Mouse (Mus musculus) forebrain, embryonic 15.5 days (tissue): ENCODE data around the gene Cdc25b. TPM values are rescaled to one million over a fixed set of nuclear protein-coding genes. Genes with fewer than 3 reads are reported as not detected.

Source experiments
- ATAC-seq: fragments of 200-750 bp; cut with Nextera tagmentation; replicated peaks from 2 replicates; pipeline ENCODE4 v1.8.0; 2017; ENCODE audit warnings: mild to moderate bottlenecking, moderate TSS enrichment, moderate library complexity
- H3K27ac ChIP-seq: fragments of 300-500 bp; sonication (generic); replicated peaks from 2 replicates; pipeline ENCODE4 v1.5.1; 2015; ENCODE audit warnings: mild to moderate bottlenecking, inconsistent platforms
- H3K27me3 ChIP-seq: fragments of 300-500 bp; sonication (generic); 2 replicates; pipeline ENCODE4 v1.6.1; 2015; ENCODE audit warnings: inconsistent platforms
- H3K36me3 ChIP-seq: fragments of 300-500 bp; sonication (generic); 2 replicates; pipeline ENCODE4 v1.6.1; 2015; ENCODE audit warnings: mild to moderate bottlenecking, inconsistent platforms
- H3K4me1 ChIP-seq: fragments of 300-500 bp; sonication (generic); 2 replicates; pipeline ENCODE4 v1.6.1; 2015; ENCODE audit warnings: inconsistent platforms
- H3K4me2 ChIP-seq: fragments of 300-500 bp; sonication (generic); replicated peaks from 2 replicates; pipeline ENCODE4 v1.6.1; 2015; ENCODE audit warnings: mild to moderate bottlenecking, inconsistent platforms
- H3K4me3 ChIP-seq: fragments of 300-500 bp; sonication (generic); 2 replicates; pipeline ENCODE4 v1.5.1; 2015; ENCODE audit warnings: mild to moderate bottlenecking, inconsistent platforms
- H3K9ac ChIP-seq: fragments of 300-500 bp; sonication (generic); replicated peaks from 2 replicates; pipeline ENCODE4 v1.6.1; 2015; ENCODE audit warnings: mild to moderate bottlenecking, inconsistent platforms
- H3K9me3 ChIP-seq: fragments of 300-500 bp; sonication (generic); 2 replicates; pipeline ENCODE4 v1.6.1; 2016; ENCODE audit warnings: inconsistent platforms
- WGBS: fragments of 180-500 bp; shearing (Covaris S2); methylation state at CpG from one replicate; pipeline ENCODE4 v1.1.7; 2015; ENCODE audit warnings: mixed read lengths; 5-methylcytosine and 5-hydroxymethylcytosine counted together
- polyA plus RNA-seq: library from polyadenylated mRNA; unstranded; fragments of >200 nt; fragmentation: Nextera tagmentation; extraction: Ambion mirVana; gene quantifications from 2 replicates; pipeline ENCODE4 v1.2.1, GENCODE M21; 2015

Gene Cdc25b
- polyA plus RNA-seq, result 36.4 and 37.9 TPM in 2 replicates

DNA sequence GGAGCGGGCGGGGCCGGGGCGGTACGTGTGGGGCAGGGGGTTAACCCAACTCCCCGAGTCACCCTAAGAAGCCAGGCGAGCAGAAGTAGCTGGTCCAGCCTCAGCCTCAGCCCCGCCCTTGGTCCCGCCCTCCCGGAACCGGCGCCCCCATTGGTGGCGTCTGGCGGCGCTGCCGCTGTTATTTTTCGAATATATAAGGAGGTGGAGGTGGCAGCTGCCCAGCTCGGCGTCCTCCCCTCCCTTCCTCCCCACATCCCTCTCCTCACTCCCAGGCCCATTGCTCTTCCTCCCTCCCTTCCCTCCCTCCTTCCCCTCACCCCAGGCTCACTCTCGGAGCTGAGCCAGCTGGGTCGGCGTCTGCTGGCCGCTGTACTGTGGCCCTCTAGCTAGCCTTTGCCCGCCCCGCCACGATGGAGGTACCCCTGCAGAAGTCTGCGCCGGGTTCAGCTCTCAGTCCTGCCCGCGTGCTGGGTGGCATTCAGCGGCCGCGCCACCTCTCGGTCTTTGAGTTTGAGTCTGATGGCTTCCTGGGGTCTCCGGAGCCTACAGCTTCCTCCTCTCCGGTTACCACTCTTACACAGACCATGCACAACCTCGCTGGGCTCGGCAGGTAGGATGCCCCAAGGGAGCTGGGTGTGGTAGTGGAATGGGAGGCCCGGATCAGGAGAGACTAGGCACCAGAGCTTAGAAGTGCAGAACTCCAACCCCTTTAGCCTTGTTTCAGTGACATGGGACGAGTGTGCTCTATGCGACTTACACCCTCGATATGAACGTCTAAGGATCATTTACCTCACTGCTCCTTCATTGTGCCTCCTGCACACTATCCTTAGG lies at the start of gene Cdc25b, which contains the start of gene Spef1:
Gene Cdc25b (plus strand): TSS at position 179 of the 831 bp plus-strand sequence.
Gene Spef1 (minus strand): TSS at position 512 of the 831 bp plus-strand sequence.
- Histone ChIP-seq H3K36me3 (no peaks in the 10 kb centered on the region), H3K4me2 (peak within 1 kb of the TSS; percentile 77), H3K27ac (peak within 1 kb of the TSS; percentile 70), H3K9me3 (no peaks in the 10 kb centered on the region), H3K9ac (peak within 1 kb of the TSS; percentile 78), H3K4me3 (peak within 1 kb of the TSS; percentile 62), H3K4me1 (peaks cover 35% of the 10 kb centered on the region), H3K27me3 (no peaks in the 10 kb centered on the region)
- WGBS, result under 1% methylated on average over 43 of the region's 43 CpGs
- ATAC-seq, result peak; percentile 85

DNA sequence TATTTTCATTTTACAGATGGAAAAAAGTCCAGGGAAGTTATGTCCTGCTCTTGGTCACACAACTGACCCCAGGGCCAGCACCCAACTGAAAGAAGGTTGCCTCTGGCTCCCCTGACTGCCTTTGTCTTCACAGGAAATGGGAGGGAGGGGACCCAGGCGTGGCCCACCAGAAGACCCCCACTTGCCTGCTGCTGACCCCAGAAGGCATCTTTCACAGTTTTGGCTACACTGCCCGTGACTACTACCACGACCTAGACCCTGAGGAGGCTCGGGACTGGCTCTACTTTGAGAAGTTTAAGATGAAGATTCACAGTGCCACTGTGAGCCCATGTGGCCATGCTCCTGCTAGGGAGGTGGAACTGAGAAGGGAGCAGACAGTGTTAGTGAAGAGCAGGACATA lies 48.5 kb upstream of the Cdc25b start:
- H3K9ac ChIP-seq, result no peak overlapping the region
- no peaks in the 10 kb centered on the region for H3K4me1 ChIP-seq
- no peak overlapping the region for H3K4me3 ChIP-seq
- H3K27me3 ChIP-seq, result no peaks in the 10 kb centered on the region
- ATAC-seq, result no peak
- no peak overlapping the region for H3K27ac ChIP-seq
- H3K4me2 ChIP-seq, result no peak overlapping the region
- peaks cover 1% of the 10 kb centered on the region; the same call in 1 of the 2 replicates for H3K36me3 ChIP-seq
- H3K9me3 ChIP-seq, result no peaks in the 10 kb centered on the region
- 86% methylated on average over 4 of the region's 4 CpGs for WGBS

DNA sequence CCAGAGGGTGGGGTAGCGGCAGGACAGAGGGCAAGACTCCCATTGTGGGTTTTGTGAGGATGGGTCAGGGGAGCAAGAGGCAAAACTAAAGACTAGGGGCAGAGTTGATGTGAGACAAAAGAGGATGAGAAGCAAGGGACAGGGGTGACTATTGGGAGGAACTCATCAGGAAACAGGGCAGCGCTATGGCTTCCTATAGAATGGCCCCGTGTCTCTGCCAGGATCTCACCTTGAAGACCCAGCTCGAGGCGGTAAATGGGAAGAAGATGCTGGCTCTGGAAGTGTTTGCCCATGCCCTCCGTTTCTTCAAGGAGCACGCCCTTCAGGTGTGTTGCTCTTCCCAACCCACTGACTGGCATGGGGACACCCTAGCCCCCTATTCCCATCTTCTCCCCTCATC lies 48.0 kb upstream of the Cdc25b start:
- H3K4me3 ChIP-seq, result no peak overlapping the region
- 91% methylated on average over 7 of the region's 7 CpGs for WGBS

DNA sequence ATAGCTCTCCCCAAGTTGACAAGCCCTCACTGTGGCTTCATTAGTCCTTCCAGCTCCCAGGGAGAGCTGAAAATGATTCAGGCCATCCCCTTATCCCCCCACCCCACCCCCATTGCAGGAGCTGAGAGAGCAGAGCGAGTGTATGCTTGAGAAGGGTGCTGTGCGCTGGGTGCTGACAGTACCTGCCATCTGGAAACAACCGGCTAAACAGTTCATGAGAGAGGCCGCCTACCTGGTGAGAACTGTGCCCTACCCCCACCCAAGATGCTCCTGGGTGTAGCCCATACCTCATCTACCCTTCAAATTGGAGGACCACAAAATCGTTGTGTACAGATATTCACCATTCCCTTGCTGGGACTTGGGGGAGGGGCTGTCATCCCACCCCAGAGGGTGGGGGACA lies 47.5 kb upstream of the Cdc25b start:
- H3K9me3 ChIP-seq, result no peaks in the 10 kb centered on the region
- no peak for ATAC-seq
- no peaks in the 10 kb centered on the region for H3K27me3 ChIP-seq
- H3K27ac ChIP-seq, result no peak overlapping the region
- H3K4me1 ChIP-seq, result no peaks in the 10 kb centered on the region
- WGBS, result 89% methylated on average over 5 of the region's 5 CpGs
- no peak overlapping the region for H3K4me3 ChIP-seq
- no peak overlapping the region for H3K4me2 ChIP-seq
- peaks cover 7% of the 10 kb centered on the region; the same call in 1 of the 2 replicates for H3K36me3 ChIP-seq
- H3K9ac ChIP-seq, result no peak overlapping the region

More for the DNA sequence above, 48.0 kb upstream of the Cdc25b start:
- H3K27me3 ChIP-seq, result no peaks in the 10 kb centered on the region
- no peak for ATAC-seq
- H3K9me3 ChIP-seq, result no peaks in the 10 kb centered on the region
- peaks cover 5% of the 10 kb centered on the region; the same call in 1 of the 2 replicates for H3K36me3 ChIP-seq
- no peak overlapping the region for H3K27ac ChIP-seq
- H3K4me1 ChIP-seq, result no peaks in the 10 kb centered on the region
- H3K9ac ChIP-seq, result no peak overlapping the region
- no peak overlapping the region for H3K4me2 ChIP-seq

DNA sequence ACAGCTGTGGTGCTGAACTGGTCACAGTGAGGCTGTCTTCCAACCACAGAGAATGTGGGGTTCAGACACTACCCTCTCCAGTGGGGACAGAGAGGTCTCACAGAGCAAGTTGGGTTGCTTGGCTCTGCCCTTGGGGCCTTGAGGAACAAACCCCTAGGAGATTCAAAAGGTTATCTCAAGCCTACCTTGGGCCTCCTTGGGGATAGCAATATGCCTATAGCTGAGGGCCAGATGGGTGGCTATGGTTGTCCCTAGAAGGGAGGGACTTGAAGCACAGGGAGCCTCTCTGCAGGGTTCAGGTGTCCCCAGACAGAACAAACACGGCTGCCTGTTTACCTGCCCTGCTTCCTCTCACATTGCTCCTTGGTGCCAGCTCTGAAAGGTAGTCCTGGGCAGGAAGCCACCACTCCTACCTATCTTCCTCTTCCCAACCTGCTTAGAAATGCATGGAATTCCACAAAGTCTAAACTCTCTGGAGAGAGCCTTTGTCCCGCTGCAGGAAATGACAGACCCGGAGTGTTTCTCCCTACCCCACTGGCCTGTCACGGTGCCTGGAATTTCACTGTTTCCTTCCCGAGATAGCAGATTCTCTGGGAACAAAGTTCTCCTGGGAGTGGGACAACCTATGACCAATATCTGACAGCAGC lies 46.7 kb upstream of the Cdc25b start:
- Histone ChIP-seq H3K9ac (no peak overlapping the region), H3K9me3 (no peaks in the 10 kb centered on the region), H3K27me3 (no peaks in the 10 kb centered on the region), H3K4me2 (no peak overlapping the region), H3K36me3 (peaks cover 14% of the 10 kb centered on the region), H3K4me1 (no peaks in the 10 kb centered on the region), H3K4me3 (no peak overlapping the region), H3K27ac (no peak overlapping the region)
- ATAC-seq, result no peak
- 65% methylated on average over 5 of the region's 5 CpGs for WGBS

DNA sequence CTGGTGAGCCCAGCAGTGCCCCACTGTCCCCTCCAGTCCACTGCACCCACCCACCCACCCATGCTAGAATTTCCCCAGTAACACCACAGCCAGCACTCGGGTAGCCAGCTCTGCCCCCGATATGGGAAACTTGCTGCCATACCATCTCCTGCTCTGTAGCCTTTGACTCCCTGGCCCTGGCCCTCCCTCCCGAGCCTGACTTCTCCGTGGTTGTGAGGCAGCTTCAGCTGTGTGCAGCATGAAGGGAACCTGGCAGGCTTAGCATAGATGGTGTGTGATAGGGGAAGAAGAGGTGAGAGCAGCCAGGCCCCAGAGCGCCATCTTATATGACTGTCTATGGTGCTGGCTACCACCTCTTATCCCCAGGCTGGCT lies 46.2 kb upstream of the Cdc25b start:
- H3K9ac ChIP-seq, result no peak overlapping the region
- no peaks in the 10 kb centered on the region for H3K4me1 ChIP-seq
- 74% methylated on average over 5 of the region's 5 CpGs for WGBS
- ATAC-seq, result no peak
- H3K36me3 ChIP-seq, result peaks cover 16% of the 10 kb centered on the region
- H3K4me3 ChIP-seq, result no peak overlapping the region
- H3K27me3 ChIP-seq, result no peaks in the 10 kb centered on the region
- H3K27ac ChIP-seq, result no peak overlapping the region
- H3K4me2 ChIP-seq, result no peak overlapping the region
- H3K9me3 ChIP-seq, result no peaks in the 10 kb centered on the region

DNA sequence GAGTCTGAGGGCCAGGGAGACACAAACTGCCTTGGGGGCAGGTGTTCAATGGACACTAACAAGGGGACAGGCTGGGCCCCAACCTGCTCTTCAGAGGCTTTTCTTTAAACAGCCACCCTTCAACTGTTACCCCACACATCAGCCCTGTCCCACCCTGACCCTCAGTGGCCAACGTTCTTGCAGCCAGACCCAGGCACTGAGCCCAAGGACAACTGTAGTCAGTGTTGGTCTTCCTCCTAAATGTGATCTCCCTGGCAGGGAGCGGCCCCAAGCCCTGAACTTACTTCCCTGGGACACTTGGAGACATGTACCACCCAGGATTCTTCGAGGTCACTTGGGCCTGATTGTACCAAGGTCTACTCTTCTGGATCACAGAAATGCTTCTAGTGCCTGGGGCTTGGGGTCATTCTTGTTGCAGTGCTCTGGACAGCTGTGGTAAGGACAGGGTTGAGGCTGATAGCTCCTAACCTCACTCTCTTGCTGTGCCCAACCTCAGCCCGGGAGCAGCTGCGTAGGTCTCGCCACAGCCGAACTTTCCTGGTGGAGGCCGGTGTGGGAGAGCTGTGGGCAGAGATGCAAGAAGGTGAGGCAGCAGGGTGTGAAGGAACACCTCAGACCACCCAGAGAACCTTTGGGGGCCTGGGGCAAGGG lies 45.3 kb upstream of the Cdc25b start:
- ATAC-seq, result no peak
- no peaks in the 10 kb centered on the region for H3K4me1 ChIP-seq
- WGBS, result 90% methylated on average over 8 of the region's 8 CpGs

DNA sequence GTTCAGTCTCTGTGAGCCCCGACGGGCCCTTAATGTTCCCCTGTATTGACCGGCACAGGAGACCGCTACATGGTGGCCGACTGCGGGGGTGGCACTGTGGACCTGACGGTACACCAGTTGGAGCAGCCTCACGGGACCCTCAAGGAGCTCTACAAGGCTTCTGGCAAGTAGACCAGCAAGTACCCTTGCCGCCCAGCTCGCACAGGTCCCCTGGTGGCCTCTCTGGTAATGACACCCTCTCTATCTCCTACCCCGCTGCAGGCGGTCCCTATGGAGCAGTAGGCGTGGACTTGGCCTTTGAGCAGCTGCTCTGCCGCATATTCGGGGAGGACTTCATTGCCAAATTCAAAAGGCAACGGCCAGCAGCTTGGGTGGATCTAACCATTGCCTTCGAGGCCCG lies 44.2 kb upstream of the Cdc25b start:
- Histone ChIP-seq H3K27ac (no peak overlapping the region), H3K4me1 (no peaks in the 10 kb centered on the region), H3K27me3 (no peaks in the 10 kb centered on the region), H3K9me3 (no peaks in the 10 kb centered on the region), H3K9ac (no peak overlapping the region), H3K4me3 (no peak overlapping the region), H3K36me3 (peaks cover 31% of the 10 kb centered on the region), H3K4me2 (no peak overlapping the region)
- peak; percentile 33; the same call in 1 of the 2 replicates for ATAC-seq
- WGBS, result 34% methylated on average over 18 of the region's 18 CpGs

More for the DNA sequence above, 45.3 kb upstream of the Cdc25b start:
- Histone ChIP-seq H3K9ac (no peak overlapping the region), H3K27me3 (no peaks in the 10 kb centered on the region), H3K36me3 (peaks cover 20% of the 10 kb centered on the region), H3K27ac (no peak overlapping the region), H3K4me2 (no peak overlapping the region), H3K4me3 (no peak overlapping the region), H3K9me3 (no peaks in the 10 kb centered on the region)

DNA sequence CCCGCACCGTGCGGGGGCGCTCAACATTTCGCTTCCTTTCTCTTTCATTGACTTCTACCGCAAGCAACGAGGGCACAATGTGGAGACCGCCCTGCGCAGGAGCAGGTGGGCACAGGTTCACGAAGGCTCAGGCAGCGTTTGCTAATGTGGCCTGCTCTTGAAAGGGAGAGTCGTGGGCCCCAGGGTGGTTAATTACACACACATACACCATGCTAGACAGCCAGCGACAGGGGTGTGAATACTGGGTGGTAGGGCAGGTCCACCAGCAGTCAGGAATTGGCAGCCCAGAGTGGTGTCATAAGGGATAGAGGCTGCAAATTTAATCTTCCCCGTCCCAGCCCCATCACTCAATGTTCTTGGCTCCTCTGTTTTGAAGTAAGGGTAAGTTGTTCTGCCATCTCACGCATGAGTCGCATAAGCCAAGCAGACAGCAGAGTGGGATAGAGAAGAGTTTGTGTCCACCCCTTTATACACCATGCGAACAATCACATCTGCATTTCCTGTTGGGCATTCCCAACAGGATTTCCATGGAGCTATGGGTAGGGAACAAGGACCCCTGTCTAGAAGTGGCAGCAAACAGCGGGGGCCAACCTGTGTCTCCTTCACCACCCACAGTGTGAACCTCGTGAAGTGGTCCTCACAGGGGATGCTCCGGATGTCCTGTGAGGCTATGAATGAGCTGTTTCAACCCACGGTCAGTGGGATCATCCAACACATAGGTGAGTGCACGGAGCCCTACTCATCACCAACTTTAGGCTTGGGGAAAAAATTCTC lies 43.6 kb upstream of the Cdc25b start:
- Histone ChIP-seq H3K4me2 (no peak overlapping the region), H3K27me3 (no peaks in the 10 kb centered on the region), H3K4me3 (no peak overlapping the region), H3K27ac (no peak overlapping the region), H3K9me3 (no peaks in the 10 kb centered on the region), H3K9ac (no peak overlapping the region), H3K4me1 (no peaks in the 10 kb centered on the region), H3K36me3 (peaks cover 37% of the 10 kb centered on the region)
- 67% methylated on average over 22 of the region's 22 CpGs for WGBS
- 0 out of 2 replicates have a peak, but pooled peaks have one; percentile 15 for ATAC-seq

DNA sequence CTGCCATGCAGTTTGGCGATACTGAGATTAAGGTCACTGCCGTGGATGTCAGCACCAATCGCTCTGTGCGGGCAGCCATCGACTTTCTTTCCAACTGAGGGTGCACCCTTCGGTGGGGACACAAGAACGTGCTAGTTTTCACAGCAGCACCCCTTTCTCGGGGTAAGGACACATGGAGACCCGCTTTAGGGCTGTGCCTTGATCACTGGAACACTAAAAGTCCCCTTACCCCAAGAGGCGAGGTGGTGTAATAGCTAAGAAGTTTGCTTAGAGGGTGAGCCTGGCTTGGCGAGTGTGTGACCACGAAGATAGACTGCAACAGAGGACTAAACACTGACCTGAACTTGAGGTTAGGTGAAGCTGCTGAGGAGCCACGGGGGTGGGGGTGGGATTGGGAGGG lies 41.6 kb upstream of the Cdc25b start:
- ATAC-seq, result no peak
- no peak overlapping the region for H3K27ac ChIP-seq
- H3K4me2 ChIP-seq, result no peak overlapping the region
- 73% methylated on average over 13 of the region's 13 CpGs for WGBS
- no peak overlapping the region for H3K9ac ChIP-seq
- peaks cover 51% of the 10 kb centered on the region for H3K36me3 ChIP-seq
- H3K4me3 ChIP-seq, result no peak overlapping the region
- H3K27me3 ChIP-seq, result no peaks in the 10 kb centered on the region
- H3K4me1 ChIP-seq, result no peaks in the 10 kb centered on the region
- H3K9me3 ChIP-seq, result no peaks in the 10 kb centered on the region

DNA sequence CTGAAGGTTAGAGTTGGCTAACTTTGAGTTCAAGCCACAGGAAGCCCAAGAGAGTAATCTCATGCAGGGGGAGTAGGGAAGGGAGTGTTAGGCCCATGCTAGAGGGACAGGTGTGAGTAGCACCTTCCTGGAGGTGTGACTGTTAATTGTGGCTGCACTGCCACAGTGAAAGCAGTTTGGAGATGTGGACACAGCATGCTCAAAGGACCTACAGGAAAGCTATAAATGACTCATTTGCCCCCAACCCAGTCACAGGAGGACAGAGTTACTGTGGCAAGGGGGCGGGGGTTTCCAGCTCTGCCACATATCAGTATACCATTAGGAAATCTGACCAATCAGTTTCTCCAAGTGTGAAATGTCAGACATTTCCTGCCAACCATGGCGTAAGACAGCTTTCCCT lies 41.2 kb upstream of the Cdc25b start:
- ATAC-seq, result no peak
- H3K27me3 ChIP-seq, result no peaks in the 10 kb centered on the region
- no peak overlapping the region for H3K27ac ChIP-seq
- H3K4me3 ChIP-seq, result no peak overlapping the region
- H3K9me3 ChIP-seq, result no peaks in the 10 kb centered on the region
- no peak overlapping the region for H3K9ac ChIP-seq
- H3K4me2 ChIP-seq, result no peak overlapping the region
- no peaks in the 10 kb centered on the region for H3K4me1 ChIP-seq
- WGBS, result 99% methylated on average over 2 of the region's 2 CpGs
- peaks cover 55% of the 10 kb centered on the region for H3K36me3 ChIP-seq
